Mouse (Mus musculus) urinary bladder, adult 2 months (tissue): ENCODE results near the gene Exoc6b. TPM values are rescaled to one million over a fixed set of nuclear protein-coding genes. Genes with fewer than 3 reads are reported as not detected.

Experiments used
- DNase-seq: peaks from one replicate; pipeline ENCODE4 v3.0.0; 2022; ENCODE audit warnings: low spot score
- polyA plus RNA-seq: library from polyadenylated mRNA; depleted of rRNA; stranded (reverse); fragments of >200 nt; gene quantifications from 2 replicates; pipeline ENCODE4 v1.2.3, GENCODE M21; 2012

The Exoc6b gene
- polyA plus RNA-seq, 1 experiment: 9.6 TPM

DNA sequence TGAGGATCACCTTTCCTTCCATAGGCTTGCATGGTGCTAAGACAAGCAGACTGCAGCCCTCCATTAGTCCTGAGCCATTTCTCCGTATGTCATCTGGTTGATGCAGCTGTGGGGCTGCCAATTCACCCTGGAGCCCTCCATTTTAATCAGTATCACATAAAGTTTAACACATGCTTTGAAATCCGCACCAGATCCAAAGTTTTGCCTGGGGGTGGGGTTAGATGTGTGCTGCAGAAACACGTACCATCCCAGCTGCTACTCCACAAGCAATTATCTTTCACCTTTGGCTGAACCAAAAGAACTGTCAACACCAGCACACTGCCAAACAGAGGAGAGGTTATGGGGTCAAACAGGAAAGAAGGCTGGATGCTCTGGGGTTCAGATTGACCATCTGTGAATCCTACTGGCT lies 92.7 kb downstream of the Exoc6b start:
- no peak for DNase-seq

DNA sequence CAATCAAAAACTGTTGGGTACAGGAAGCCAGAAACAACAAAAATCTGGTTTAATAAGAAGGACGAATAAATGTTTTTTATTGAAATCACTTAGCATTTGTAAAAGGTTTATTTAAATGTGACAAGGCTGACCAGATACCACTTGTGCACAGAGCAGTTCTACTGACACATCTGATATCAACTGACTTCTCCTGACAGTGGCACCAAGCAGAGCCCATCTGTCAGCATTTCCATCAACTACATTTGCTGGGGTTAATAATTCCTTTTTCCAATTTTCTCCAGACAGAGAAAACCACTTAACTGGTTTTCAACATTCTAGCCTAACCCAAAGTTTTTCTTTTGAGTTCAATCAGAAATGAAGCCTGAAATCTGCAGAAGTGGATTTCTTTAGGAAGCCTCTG lies 100.8 kb downstream of the Exoc6b start:
- DNase-seq: no peak

DNA sequence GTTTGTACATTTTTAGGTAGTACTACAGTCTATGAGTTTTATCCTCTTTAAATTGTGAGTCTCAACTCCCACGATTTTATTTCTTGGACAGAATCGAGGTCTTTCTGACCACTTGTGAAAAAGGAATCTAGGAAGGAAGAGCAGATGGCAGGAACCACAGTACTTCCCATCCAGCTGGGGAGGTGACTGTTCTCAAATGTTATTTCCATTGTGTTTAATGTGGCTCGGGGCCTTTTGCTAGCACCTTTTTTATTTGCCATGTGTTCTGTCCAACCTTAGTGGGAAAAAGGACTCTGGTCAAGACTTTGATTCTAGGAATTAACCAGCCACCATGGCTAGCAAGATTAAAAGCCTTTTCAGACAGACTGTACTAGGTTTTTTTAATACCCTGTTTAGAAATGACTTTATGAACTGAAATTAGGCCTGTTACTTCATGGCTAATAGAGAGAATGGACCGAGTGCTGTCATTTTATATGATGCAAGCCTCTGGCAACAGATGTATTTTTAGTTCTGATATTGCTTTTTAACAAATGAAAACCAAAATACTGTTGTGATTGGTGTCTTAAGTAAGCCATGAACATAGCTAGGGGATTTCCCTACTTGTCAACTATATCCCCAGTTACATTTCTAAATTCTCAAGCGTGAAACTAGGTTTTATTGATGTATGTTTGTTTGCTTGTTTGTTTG lies 104.4 kb downstream of the Exoc6b start:
- DNase-seq: no peak

DNA sequence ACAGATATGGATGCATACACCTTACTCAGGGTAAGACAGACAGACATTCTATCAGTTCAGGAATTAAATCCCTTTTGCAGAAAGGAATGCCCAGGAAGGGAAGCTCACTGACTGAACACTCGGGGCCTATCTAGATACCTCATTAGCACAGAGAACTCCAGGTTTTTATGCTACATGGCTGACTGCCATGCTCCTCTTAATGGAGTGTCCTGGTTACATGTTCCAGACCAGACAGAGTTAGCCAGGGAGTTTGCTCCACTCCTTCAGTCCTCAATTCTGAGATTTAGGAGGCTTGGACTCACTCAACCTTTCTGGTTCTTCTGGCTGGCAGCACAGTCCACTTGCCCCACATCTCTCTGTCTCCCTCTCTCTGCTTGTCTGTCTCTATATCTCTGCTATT lies 106.3 kb downstream of the Exoc6b start:
- no peak for DNase-seq

DNA sequence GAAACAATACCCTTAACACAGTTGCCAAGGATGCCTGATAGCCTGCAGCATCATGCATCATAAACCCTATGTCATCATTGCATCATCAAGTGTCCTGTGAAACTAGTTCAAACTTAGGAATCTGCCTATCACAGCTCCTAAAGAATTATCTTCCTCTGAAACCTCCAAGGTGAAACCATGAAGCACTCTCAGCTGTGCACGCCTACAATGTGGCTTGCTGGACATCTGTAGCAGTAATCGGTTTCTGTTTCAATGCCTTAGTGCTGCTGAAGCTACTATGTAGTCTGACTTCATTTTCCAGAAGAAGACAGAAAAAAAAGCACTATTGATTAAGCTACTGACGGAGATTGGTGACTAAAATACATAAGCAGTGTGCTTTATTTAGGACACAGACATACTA lies 107.5 kb downstream of the Exoc6b start:
- DNase-seq: no peak

DNA sequence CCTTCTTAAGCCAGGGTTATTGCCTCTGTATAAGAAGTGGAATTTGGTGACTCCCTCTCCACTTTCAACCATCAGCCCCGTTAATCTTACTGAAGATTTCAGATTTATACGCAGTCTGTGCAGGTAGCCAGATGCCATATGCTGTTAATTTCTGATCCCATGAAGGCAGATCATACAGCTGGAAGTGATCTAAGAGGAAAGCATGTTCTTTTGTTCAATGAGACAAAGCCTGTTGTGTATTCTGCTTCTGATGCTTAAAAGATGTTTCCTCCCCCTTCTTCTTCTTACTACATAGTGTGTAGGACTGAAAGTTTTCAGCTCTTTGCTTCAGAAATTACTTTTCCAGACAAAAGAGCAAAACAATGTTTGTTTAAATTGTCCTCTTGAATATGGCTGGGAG lies 109.8 kb downstream of the Exoc6b start:
- no peak for DNase-seq

DNA sequence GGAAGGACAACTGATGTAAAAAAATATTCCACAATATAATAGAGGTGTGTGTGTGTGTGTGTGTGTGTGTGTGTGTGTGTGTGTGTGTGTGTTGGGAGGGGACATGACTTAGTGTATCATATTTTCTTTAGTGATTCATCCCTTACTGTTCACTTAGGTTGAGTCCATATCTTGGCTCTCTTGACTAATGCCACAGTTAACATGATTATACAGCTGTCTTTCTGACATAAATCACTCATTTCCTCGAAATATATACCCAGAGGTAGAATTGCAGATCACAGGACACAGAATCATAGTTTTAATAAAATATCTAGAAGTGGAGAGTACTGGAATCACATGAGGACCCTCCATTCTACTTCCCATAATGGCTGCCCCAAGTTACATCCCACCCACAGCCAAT lies 117.7 kb downstream of the Exoc6b start:
- DNase-seq: no peak

DNA sequence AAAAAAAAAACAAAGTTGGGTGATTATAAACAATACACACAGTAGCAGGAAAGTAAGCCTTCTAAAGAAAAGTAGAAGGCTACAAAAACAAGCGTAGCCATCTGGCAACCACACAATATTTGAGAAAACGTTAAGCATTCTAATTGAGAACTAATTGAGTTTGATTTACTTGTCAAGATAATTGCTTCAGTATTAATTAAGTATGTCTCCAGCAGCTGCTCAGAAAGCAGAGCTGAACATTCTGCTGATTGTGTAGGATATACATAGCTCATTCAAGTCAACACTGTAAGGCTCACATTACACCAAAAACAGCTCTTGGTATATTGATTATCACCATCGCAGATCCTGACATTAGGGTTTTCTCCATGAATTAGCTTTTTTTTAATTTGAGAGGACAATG lies 122.7 kb downstream of the Exoc6b start:
- no peak for DNase-seq

DNA sequence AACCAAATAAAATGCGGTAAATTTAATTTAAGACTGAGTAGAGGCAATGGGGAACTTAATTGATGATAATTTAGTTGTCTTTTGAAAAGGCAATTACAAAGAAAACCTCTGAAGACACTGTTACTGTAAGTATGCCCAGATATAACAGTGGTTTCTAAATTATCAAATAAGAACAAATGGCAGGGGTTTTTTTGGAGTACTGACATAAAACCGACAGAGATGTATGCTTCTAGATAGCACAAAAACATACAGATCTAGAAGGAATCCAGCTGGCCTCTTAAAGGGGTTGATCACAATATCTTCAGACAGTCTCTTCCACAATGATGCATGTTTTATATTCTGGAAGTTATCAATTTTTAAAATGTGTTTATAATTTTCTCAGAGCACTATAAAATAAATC lies 123.2 kb downstream of the Exoc6b start:
- no peak for DNase-seq

DNA sequence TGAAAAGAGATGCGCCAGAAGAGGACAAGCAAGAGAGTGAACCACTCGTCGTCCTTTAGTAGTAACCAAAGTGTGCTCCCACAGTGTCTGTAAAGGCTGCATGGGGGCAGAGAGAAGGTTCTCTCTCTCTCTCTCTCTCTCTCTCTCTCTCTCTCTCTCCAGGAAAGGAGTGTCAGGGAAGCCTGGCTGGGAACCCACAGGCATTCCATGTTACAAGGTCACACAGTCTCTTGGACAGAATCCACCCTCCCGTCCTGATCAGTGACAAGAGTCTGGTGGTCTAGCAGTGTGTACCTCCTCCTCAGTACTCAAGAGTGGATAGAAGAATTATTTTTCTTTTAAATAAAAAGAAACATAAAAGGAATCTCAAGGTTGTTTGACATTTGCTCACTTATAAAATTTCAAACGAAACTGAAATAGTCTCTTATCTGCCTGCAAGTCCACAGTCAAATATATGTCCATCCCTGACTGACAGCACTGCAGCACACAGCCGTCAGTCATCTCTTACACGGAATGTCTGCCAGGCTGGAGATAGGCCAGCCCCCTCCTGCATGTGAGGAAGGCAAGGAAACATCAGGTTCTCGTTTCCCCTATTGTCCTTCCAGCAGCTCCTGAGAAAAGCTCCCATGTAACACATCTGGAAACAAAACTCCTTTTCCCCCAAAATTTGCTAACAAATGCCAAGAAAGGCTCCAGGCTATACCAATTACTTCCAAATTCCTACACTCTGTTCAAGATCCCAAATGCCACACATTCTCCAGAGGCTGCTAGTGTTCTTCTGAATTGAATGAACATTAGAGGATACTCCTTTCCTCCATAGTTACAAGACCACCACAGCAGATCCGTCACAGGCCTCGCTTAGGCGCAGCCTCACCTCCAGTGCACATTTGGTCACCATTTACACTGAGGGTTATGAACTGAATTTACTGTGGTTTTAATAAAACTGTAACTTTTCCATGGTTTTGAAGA lies 136.1 kb downstream of the Exoc6b start:
- DNase-seq: no peak

DNA sequence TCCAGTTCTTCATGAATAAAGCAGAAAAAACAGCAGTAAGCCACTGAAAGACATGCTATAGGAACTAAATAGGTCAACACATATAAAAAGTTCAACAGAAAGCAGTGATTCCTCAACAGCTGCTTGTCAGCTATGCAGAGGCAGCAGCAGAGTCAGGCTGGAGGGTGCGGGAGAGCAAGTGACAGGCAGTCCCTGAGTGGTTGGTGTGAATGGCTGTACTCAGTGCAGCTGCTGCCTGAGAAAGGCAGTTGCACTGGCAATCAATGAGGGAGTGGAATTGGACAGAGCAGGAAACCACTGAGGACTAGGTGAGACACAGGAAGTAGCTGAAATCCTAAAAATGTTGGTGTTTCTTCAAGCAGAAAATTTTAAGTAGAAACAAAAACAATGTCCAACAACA lies 138.3 kb downstream of the Exoc6b start:
- DNase-seq: no peak

DNA sequence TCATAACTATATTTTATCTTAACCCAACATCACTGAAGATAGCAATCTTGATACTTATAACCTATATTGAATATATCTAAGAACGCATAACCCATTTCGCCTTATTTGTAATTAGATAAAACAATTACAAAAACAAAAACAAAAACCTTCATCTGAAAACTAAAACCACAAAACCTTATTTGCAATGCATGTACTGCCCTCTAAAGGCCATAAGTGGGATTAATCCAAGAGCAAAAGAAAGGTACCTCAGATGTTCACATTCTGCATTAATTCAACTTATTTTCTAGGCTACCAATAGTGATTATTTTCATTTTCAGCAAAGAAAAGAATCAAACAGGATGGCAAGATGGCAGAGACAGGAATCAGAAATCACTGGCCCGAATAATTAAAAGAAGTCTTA lies 143.2 kb downstream of the Exoc6b start:
- no peak for DNase-seq

DNA sequence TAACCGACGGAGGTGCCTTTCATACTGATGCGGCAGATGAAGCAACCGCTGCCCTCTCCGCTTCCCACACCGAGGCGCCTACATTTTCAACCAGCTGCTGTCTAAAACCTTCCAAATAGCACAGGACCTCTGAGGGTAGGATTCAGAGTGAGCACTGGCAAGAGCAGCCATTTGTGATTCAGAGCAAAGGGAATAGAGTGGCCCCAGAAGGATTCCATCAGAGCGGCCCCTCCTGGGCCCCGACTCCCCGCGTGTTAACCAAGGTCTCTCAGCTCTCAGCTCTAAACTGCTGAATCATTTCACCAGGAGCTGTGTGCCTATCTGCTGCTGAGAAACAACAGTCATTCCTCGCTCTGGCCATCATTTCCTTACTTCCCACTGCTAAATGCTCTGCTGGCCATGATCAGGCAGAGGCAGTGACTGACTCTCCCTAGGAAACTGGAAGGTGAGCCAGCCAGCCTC lies 145.5 kb downstream of the Exoc6b start:
- DNase-seq: no peak

DNA sequence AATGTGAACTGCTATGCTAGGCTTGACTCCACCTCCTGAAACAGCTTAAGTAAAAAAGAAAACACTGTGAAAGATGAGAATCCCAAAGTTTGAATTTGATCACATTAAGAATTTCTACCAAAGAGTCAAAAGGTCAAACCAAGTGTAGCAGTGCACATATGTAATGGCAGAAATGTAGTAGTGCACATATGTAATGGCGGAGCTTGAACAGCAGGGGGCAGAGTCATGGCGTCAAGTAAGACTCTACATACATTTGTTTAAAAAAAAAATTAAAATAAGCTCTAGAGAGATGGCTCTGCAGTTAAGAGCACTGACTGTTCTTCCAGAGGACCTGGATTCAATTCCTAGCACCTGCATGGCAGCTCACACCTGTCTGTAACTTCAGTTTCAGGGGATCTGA lies 153.0 kb downstream of the Exoc6b start:
- no peak for DNase-seq

DNA sequence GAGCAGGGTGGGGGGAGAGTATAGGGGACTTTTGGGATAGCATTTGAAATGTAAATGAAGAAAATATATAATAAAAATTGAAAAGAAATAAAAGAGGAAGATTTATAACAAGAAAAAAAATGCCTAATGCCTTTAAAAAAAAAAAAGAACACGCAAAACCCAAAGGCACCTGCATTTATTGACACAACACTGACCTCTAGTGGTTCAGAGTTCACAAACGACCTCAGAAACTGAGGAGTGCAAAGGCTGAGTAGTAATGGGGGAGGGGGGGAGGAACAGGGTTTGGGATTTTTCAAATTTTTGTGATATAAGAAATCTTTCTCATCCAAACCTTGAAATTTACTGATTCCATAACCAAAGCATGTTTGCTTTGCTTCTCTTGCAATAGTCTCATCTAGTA lies 156.9 kb downstream of the Exoc6b start:
- DNase-seq: no peak

DNA sequence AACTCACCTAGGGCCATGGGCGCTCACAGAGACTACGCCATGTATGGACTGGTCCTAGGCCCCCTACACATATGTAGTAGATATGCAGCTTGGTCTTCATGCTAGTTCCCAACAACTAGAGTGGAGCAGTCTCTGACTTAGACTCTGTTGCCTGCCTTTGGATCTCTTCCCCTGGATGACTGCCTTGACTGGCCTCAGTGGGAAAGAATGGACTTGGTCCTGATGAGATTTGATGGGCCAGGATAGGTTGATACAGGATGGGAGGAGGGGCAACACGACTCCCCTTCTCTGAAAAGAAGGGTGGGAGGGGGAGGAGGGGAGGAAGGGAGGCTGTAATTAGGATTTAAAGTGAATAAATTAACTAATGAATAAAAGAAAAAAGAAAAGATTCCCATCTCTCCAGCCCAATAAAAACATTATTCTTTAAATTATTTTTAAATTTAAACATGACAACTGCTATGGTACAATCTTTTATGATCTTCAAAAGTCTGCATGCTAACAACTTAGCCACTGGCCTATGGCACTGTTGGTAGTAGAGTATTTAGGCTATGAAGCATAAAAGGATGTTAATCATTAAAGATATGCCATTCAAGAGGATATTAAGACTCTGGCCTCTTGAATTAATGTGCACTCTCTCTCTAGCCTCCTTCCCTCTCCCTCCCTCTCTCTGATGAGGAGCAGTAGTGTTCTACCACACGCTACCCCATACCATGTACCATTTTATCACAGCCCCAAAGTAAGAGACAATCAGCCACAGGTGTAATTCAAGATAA lies 170.1 kb downstream of the Exoc6b start:
- DNase-seq: no peak

DNA sequence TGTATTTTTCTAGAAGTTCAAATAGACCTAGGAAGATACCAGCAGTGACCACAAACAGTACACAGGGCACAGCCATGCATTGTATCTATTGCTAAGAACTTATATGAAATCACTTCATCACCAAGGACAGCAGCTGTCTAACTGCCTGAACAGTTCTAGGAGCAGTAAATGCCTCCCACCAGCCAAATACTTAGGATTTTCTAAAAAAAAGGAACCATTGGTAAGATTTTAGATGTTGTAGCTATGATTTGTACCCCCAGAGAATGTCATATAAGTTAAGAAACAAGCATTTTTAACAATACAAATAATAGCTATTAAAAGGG lies 175.6 kb downstream of the Exoc6b start:
- DNase-seq: no peak

DNA sequence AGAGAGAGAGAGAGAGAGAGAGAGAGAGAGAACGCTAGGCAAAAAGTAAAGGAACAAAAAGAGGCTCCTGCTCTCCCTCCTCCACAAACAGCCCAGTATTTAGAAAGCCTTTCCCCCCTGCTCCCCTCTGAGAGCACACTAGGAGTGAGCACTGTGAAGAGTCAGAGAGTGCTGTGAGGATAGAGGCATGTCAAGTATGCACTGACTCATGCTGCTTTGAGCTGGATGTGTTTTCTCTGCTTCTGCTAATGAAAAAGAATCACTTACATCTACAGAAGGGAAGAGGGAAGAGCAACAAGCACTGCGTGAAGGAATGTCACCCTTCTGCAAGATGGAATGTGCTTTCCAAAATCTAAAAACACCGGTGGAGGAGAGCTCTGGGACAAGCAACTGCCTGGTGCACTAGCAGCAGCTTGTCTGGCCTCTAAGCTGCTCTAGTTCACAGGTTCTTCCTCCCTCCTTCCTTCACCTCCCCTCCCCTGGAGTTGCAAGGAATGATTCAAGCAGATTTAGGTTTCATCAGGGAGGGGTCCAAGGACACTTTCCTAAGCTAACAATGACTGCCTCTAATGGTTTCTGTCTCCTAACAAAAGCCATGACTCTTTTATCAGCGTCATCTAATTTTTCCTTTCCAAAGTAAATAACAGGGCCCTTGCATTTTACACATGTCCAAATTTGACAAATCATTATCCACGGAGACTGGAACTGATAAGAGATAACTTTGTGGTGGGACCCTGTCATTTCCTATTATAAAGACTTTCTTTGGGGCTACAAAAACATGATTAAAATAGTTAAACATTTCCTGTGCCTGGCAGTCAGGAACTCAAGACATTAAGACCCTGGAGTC lies 176.2 kb downstream of the Exoc6b start:
- no peak for DNase-seq

DNA sequence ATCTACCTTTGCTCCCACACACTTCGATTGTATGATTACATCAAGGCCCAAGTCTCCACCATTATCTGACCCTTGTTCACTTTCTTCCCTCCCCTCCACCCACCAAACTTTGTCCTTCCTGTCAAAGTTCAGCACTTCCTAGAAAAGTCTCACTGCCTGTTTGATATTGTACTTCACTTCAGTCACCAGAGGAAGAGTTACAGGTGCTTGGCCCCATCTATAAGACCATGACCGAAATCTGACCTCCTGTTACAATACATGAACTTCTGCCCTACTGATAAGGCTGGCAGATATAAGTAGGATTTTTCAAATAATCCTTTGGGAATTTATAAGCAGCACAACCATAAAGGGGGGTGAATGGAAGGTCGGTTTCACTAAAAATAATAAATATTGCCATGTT lies 182.8 kb downstream of the Exoc6b start:
- no peak for DNase-seq

DNA sequence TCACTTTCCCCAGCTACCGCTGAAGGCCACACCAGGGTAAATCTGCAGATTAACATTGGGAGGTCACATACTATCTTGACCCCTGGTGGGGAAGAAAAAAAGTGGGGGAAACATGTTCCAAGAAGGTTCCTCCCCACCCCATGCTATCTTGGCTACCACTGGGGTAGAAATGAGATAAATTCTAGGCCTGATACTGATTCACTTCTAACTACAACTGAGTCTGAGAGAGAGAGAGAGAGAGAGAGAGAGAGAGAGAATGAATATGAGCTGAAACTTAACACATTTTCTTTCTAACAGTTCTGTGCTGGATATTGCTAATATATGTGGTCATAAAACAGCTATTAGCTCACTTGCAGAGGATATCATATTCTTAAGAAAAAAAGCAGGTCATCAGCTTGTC lies 184.2 kb downstream of the Exoc6b start:
- DNase-seq: no peak

DNA sequence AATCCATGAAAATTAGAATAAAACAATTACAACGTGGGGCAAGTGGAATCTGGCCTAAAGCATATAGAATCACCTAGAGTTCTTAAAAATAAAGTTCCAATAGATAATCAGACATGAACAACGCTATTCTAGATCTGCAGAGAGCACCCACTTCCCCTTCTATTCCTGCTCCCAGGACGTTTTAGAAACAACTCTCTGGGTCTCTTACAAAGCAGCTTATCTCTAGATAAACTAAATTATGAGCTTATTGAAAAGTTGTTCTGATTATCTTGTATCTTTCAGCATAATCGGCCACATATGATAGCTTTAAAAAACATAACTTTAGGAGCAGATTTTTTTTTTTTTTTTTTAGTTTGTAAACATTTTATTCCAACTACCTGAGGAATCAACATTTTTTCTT lies 185.6 kb downstream of the Exoc6b start:
- no peak for DNase-seq
